Mouse (Mus musculus) kidney, adult 2 months (tissue): ENCODE measurements at regions not wholly inside any gene's neighbourhood (a gene's known extent, or its start where the extent isn't known, plus 50 kb on each side); places are given as distances from the start of the nearest gene placed in this dataset.

ENCODE experiments used
- DNase-seq: peaks from one replicate; pipeline ENCODE4 v3.0.0; 2021
- H3K27ac ChIP-seq: fragments of 200-500 bp; 2 replicates; pipeline ENCODE4 v1.5.1; 2012; ENCODE audit warnings: low read depth, low read length, control low read depth, inconsistent platforms; ENCODE audit not compliant: insufficient read depth
- H3K27me3 ChIP-seq: fragments of 200-500 bp; replicated peaks from 2 replicates; pipeline ENCODE4 v1.6.1; 2012; ENCODE audit warnings: mild to moderate bottlenecking, moderate library complexity, low read length, inconsistent platforms; ENCODE audit not compliant: control insufficient read depth, insufficient read depth
- H3K36me3 ChIP-seq: fragments of 200-500 bp; 2 replicates; pipeline ENCODE4 v1.6.1; 2012; ENCODE audit warnings: mild to moderate bottlenecking, moderate library complexity, low read length, inconsistent platforms; ENCODE audit not compliant: control insufficient read depth, insufficient read depth
- H3K4me1 ChIP-seq: fragments of 200-500 bp; 2 replicates; pipeline ENCODE4 v1.6.1; 2011; ENCODE audit warnings: low read length; ENCODE audit not compliant: control insufficient read depth, insufficient read depth
- H3K4me3 ChIP-seq: fragments of 200-500 bp; 2 replicates; pipeline ENCODE4 v1.5.1; 2011; ENCODE audit warnings: mild to moderate bottlenecking, low read depth, low read length, control low read depth; ENCODE audit not compliant: insufficient read depth
- CTCF ChIP-seq: fragments of 200-500 bp; conservative IDR thresholded peaks from 2 replicates; pipeline ENCODE4 v1.5.1; 2011; ENCODE audit warnings: low read depth, mild to moderate bottlenecking, control low read depth, low read length, moderate library complexity, mixed read lengths; ENCODE audit not compliant: insufficient read depth, insufficient read length
- POLR2A ChIP-seq: fragments of 200-500 bp; IDR thresholded peaks from one replicate; pipeline ENCODE4 v1.6.1; 2011; ENCODE audit warnings: low read depth, low read length, control low read depth
- WGBS: fragments of 180-500 bp; shearing (Covaris S2); methylation state at CpG from one replicate; pipeline ENCODE4 v1.1.7; 2018; 5-methylcytosine and 5-hydroxymethylcytosine counted together

DNA sequence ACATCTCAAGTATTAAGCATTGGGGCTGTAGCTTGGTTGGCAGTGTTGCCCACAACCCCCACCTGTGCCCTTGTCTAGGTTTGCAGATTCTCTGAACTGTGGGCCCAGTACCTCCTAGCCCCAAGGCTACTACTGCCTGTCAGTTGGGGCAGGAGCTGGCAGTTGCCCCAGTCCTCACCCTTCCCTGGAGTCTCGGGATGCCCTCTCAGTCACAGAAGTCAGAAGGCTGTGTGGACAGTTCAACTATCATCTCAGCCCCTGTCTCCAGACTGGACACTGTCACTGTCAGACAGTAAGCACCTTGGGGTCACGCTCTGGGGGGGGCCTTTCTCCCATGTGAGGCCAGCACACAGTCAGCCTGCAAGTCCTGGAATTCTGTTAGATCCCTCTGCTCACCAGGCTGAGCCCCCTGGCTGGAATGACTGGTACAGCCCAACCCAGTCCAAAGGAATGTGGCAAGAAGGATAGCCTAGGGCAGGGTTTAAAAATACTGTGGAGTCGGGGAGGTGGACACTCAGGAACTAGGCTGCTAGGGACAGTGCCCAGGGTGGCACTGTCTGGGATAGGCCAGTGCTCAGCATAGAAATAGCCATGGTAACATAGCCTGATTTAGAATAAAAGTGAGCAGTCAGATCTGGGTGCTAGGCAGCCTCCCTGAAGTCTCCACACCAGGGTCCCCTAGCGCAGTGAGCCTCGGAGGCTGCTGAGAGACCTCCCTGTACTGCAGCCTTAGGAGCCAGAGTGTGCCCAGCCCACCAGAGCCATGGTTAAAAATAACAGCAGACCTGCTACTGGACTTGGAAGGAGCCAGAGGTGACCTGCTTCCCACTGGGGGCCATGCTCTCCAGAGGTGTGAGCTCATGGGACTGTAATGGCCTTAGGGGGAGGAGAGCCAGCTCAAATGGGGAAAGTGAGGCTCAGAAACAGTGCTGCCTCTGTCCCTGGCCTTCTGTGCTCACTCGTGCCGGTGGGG, 83.1 kb upstream of the Ptpn1 start:
- Histone ChIP-seq H3K27me3 (no peaks in the 10 kb centered on the region), H3K27ac (no peak overlapping the region), H3K4me3 (no peak overlapping the region), H3K4me1 (peaks cover 50% of the 10 kb centered on the region), H3K36me3 (no peaks in the 10 kb centered on the region)
- no peak for DNase-seq
- TF ChIP-seq POLR2A = no peak
- 61% methylated on average over 7 of the region's 7 CpGs for WGBS

DNA sequence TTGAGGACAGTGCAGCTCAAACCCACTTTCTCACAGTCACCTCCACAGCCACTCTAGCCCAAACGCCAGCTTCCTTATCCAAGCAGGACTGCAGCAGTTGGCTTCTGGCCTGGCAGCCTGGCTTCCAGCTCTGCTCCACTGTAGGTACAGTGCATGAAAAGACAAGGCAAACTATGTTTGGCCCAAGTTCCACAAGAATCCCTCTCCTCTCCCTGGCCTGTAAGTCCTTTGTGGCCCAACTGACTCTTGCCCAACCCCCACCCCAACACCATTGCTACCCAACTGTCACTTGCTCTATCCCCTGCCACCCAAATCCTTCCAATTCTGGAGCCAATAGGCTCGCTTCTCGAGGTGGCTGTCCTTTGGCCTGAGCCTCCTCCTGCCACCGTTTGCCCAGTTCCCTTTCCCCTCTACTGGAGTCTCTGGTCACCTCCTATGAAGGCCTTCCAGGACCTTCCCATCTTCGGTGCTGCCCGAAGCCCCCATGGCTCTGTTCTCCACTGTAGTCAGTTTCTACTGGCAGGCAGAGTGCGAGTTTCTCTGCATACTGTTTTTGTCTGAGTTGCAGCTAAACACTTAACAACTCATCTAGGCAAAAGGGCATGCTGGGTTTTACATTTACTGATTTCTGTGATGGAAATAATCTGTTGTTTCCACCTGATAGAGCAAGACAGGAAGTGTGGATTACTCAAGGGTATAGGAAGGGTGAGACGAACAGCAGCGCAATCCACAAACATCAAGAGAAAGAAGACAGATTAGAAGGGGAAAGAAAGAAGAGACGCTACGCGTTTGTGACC, 84.4 kb upstream of the Ptpn1 start:
- WGBS = 69% methylated on average over 12 of the region's 12 CpGs

DNA sequence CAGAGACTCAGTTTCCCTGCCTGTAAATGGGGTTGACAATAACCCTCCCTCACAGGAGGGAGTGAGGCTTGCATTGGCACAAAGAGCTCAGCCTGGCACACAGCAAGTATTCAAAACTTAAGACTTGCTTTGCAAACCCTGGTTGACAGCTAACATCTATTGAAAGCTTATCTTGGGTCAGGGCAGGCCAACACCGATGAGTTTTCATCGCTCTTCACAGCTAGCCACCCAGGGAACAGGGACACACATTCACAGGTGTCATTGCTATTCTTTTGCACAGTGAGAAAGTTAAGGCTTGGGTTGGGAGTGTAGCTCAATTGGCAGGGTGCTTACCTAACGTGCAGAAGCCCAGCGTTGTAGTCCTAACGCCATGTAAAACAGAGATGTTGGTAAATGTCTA, 86.5 kb upstream of the Ptpn1 start:
- no peak for DNase-seq
- no peaks in the 10 kb centered on the region for H3K36me3 ChIP-seq
- no peak for TF ChIP-seq CTCF
- peaks cover 28% of the 10 kb centered on the region; the same call in 1 of the 2 replicates for H3K4me1 ChIP-seq
- 86% methylated on average over 5 of the region's 5 CpGs for WGBS
- H3K27ac ChIP-seq = no peak overlapping the region
- no peaks in the 10 kb centered on the region for H3K27me3 ChIP-seq
- H3K4me3 ChIP-seq = no peak overlapping the region

More for the DNA sequence above, 84.4 kb upstream of the Ptpn1 start:
- peak overlapping the region; percentile 53; the same call in 1 of the 2 replicates for H3K27ac ChIP-seq
- no peak for TF ChIP-seq CTCF
- no peak for TF ChIP-seq POLR2A
- DNase-seq = peak; percentile 50
- peaks cover 44% of the 10 kb centered on the region for H3K4me1 ChIP-seq
- no peak overlapping the region for H3K4me3 ChIP-seq
- H3K36me3 ChIP-seq = no peaks in the 10 kb centered on the region
- H3K27me3 ChIP-seq = no peaks in the 10 kb centered on the region

DNA sequence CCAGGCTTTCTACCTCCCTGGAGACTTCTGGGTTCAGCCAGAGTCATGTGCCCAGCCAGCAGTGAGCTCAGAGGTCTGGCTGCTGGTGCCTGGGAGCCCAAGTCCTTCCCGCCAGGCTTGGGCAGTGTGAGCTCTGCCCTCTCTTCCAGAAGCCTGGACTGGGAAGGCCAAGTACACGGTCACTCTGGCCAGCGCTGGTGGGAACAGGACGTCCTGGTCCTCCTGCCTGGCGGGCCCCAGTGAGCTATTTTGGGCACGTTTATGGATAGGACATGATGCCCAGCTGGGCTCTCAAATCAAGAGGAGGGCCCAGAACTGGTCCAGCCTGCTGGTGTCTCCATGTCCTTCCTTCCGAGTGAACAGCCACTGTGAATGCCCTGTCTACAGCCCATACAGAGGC, 87.3 kb upstream of the Ptpn1 start:
- peak; percentile 87 for DNase-seq
- no peak for TF ChIP-seq CTCF
- no peak for TF ChIP-seq POLR2A
- Histone ChIP-seq H3K36me3 (no peaks in the 10 kb centered on the region), H3K27me3 (no peaks in the 10 kb centered on the region), H3K27ac (peak overlapping the region; percentile 54), H3K4me3 (no peak overlapping the region), H3K4me1 (peaks cover 28% of the 10 kb centered on the region; the same call in 1 of the 2 replicates)
- WGBS = 22% methylated on average over 7 of the region's 7 CpGs

DNA sequence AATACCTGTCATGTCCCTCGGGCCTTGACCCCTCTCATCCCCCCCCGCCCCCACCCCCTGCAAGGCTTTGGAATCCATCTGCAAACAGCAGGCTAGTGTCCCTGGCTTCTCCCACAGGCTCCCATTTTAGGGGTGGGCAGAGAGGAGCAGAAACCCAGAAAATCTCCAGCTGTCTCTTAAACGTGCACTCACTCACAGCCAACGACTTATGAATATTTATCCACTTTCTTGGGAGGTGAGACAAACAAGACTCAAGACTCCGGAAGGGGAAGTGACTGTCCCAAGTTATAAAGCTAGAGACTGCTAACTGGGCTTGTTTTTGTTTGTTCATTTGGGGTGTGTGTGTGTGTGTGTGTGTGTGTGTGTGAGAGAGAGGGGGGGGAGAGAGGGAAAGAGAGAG, 87.9 kb upstream of the Ptpn1 start:
- 61% methylated on average over 5 of the region's 5 CpGs for WGBS
- Histone ChIP-seq H3K36me3 (no peaks in the 10 kb centered on the region), H3K4me3 (no peak overlapping the region), H3K27ac (peak overlapping the region; percentile 54), H3K4me1 (peaks cover 24% of the 10 kb centered on the region; the same call in 1 of the 2 replicates), H3K27me3 (no peaks in the 10 kb centered on the region)
- TF ChIP-seq POLR2A = no peak
- TF ChIP-seq CTCF = no peak
- DNase-seq = no peak

DNA sequence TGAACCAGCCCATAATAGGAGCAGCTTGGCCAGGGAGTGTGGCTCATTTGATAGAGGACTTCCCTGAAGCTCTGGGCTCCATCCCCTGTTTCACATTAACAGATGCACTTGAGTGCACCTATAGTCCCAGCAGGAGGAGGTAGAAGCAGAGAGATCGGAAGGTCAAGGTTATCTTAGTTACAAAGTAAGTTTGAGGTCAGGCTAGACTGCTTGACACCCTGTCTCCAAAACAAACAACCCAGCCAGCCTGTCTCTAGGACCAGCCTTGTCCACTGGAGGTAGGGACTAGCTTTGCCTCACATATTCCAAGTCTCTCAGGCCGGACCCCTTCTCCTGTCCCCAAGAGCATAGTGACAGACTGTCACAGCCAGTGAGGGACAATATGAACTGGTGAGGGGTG, 88.9 kb upstream of the Ptpn1 start:
- no peak overlapping the region for H3K27ac ChIP-seq
- TF ChIP-seq POLR2A (no peak), CTCF (no peak)
- peaks cover 17% of the 10 kb centered on the region; the same call in 1 of the 2 replicates for H3K4me1 ChIP-seq
- no peak for DNase-seq
- H3K36me3 ChIP-seq = no peaks in the 10 kb centered on the region
- no peaks in the 10 kb centered on the region for H3K27me3 ChIP-seq
- no peak overlapping the region for H3K4me3 ChIP-seq
- 88% methylated on average over 2 of the region's 2 CpGs for WGBS

DNA sequence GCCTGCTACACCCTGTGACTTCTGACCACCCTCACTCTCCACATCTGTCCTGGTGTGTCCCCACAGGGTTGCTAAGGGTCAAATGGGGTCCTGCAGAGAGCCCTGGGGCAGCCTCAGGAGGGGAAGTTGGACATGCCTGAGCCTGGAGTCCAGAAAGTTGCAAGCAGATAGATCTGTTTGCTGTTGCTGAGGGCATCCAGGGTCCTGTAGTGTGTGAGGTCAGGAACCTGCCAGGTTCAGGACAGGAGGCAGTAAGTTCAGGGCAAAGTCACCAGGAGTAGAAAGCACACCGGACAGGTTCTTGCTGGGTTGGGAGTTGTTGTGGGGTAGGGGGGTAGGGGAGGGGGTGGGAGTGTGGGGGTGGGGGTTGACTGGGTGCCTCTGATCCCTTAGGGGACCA, 89.4 kb upstream of the Ptpn1 start:
- DNase-seq = no peak
- 50% methylated on average over 1 of the region's 1 CpGs for WGBS
- Histone ChIP-seq H3K27me3 (no peaks in the 10 kb centered on the region), H3K4me1 (peaks cover 13% of the 10 kb centered on the region; the same call in 1 of the 2 replicates), H3K36me3 (no peaks in the 10 kb centered on the region), H3K4me3 (no peak overlapping the region), H3K27ac (no peak overlapping the region)
- TF ChIP-seq CTCF (no peak), POLR2A (no peak)
